Mouse (Mus musculus): ENCODE results near the gene Gucy1b2. TPM values are rescaled to one million over a fixed set of nuclear protein-coding genes. Genes with fewer than 3 reads are reported as not detected.

Gucy1b2 gene
- polyA plus RNA-seq, 1 experiment from 2014 or later: not detected

- ATAC-seq (replicated peaks; ENCODE audit: insufficient number of reproducible peaks, low FRiP score, low TSS enrichment): no peak
- Histone ChIP-seq H3K36me3 (ENCODE audit: control insufficient read depth, insufficient read depth, low read length) (no peaks in the 10 kb centered on the region), H3K27me3 (ENCODE audit: control insufficient read depth, insufficient read depth, low read length) (no peaks in the 10 kb centered on the region), H3K4me2 (no peak overlapping the region), H3K4me1 (ENCODE audit: control insufficient read depth, insufficient read depth, low read length) (no peaks in the 10 kb centered on the region), H3K27ac (ENCODE audit: low read depth, low read length) (no peak overlapping the region), H3K4me3 (ENCODE audit: low read depth, low read length) (no peak overlapping the region), H3K9ac (ENCODE audit: low read depth, low read length) (no peak overlapping the region), H3K9me3 (replicated peaks; ENCODE audit: control insufficient read depth, low read length) (no peaks in the 10 kb centered on the region)
- 86% methylated on average over 2 of the region's 2 CpGs for WGBS (ENCODE audit: insufficient replicate concordance)
These were observed 18.3 kb downstream of the Gucy1b2 start for GRCm38 (mm10) chr14:62437806-62438205.

GRCm38 (mm10) chr14:62425277-62425691, 30.8 kb downstream of the Gucy1b2 start:
- WGBS (ENCODE audit: insufficient replicate concordance): 75% methylated on average over 2 of the region's 2 CpGs
- Histone ChIP-seq H3K4me1 (ENCODE audit: control insufficient read depth, insufficient read depth, low read length) (no peaks in the 10 kb centered on the region), H3K9ac (ENCODE audit: low read depth, low read length) (no peak overlapping the region), H3K9me3 (replicated peaks; ENCODE audit: control insufficient read depth, low read length) (no peaks in the 10 kb centered on the region), H3K27ac (ENCODE audit: low read depth, low read length) (no peak overlapping the region), H3K4me3 (ENCODE audit: low read depth, low read length) (no peak overlapping the region), H3K4me2 (no peak overlapping the region), H3K36me3 (ENCODE audit: control insufficient read depth, insufficient read depth, low read length) (no peaks in the 10 kb centered on the region), H3K27me3 (ENCODE audit: control insufficient read depth, insufficient read depth, low read length) (no peaks in the 10 kb centered on the region)
- no peak for ATAC-seq (replicated peaks; ENCODE audit: insufficient number of reproducible peaks, low FRiP score, low TSS enrichment)

DNA sequence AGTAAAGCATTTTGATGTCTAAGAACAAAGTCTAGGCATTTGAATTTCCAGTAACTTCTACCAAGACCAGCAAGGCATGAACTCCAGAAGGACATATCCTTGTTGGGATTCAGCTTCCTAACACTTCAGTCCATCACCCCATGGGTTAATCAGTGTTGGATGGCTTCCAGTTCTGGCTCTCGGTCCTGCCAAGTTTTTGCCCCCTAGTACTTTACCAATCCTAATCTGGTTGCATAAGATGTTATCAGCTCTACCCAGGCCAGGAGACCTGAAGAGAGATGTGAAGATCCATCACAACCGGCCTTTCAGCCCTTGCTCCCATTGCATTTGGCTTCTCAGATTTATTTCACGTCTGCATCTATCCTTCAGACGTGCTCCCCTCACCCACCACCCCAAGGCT, 33.8 kb downstream of the Gucy1b2 start:
- Histone ChIP-seq H3K27me3 (ENCODE audit: control insufficient read depth, insufficient read depth, low read length) (no peaks in the 10 kb centered on the region), H3K4me1 (ENCODE audit: control insufficient read depth, insufficient read depth, low read length) (no peaks in the 10 kb centered on the region), H3K9ac (ENCODE audit: low read depth, low read length) (no peak overlapping the region), H3K27ac (ENCODE audit: low read depth, low read length) (no peak overlapping the region), H3K9me3 (replicated peaks; ENCODE audit: control insufficient read depth, low read length) (no peaks in the 10 kb centered on the region), H3K4me2 (no peak overlapping the region), H3K36me3 (ENCODE audit: control insufficient read depth, insufficient read depth, low read length) (no peaks in the 10 kb centered on the region), H3K4me3 (ENCODE audit: low read depth, low read length) (no peak overlapping the region)
- 60% methylated on average over 4 of the region's 4 CpGs for WGBS (ENCODE audit: insufficient replicate concordance)
- ATAC-seq (replicated peaks; ENCODE audit: insufficient number of reproducible peaks, low FRiP score, low TSS enrichment): no peak

DNA sequence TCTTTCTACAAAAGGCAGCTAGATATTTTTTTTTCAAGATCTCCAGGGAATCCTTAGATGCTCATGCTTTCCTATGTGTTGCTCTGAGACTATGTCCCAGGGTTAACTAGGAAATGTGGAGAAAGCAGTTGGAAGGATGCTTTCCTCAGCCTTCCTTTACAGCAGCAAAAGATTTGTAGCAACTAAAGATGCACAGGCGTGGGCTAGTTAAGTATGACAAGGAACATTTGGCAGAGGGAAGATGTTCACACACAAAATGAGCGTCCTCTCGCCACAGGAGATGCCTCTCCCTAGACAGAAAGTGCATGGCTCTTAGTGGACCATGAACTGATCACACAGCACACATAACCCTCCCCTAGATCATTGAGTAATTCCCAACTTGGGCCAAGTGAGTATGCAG, 38.6 kb downstream of the Gucy1b2 start:
- no peaks in the 10 kb centered on the region for H3K36me3 ChIP-seq (ENCODE audit: control insufficient read depth, insufficient read depth, low read length)
- H3K4me2 ChIP-seq: no peak overlapping the region
- no peak overlapping the region for H3K27ac ChIP-seq (ENCODE audit: low read depth, low read length)
- H3K9me3 ChIP-seq (replicated peaks; ENCODE audit: control insufficient read depth, low read length): no peaks in the 10 kb centered on the region
- H3K4me1 ChIP-seq (ENCODE audit: control insufficient read depth, insufficient read depth, low read length): peaks cover 8% of the 10 kb centered on the region
- H3K4me3 ChIP-seq (ENCODE audit: low read depth, low read length): no peak overlapping the region
- H3K9ac ChIP-seq (ENCODE audit: low read depth, low read length): no peak overlapping the region
- H3K27me3 ChIP-seq (ENCODE audit: control insufficient read depth, insufficient read depth, low read length): no peaks in the 10 kb centered on the region
- WGBS (ENCODE audit: insufficient replicate concordance): 77% methylated on average over 3 of the region's 3 CpGs
- ATAC-seq (replicated peaks; ENCODE audit: insufficient number of reproducible peaks, low FRiP score, low TSS enrichment): no peak

DNA sequence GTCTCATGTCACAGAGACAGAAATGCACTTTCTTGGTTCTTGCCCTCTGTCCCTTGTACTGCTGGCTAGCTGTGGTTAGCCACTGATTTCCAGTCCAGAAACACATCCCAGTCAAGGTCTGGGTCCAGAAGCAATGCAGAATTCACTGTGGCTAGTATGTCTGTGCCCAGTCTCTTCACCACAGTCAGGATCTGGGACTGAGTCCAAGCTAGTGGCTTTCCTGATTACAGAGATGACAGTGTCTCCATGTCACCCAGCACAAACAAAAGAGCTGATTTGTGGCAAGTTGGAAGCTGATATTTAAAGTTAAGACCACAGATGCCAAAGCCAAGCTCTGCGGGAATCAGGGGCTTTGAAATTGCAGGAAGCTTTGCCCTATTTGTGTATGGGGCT, 39.4 kb downstream of the Gucy1b2 start:
- ATAC-seq (replicated peaks; ENCODE audit: insufficient number of reproducible peaks, low FRiP score, low TSS enrichment): no peak
- Histone ChIP-seq H3K4me3 (ENCODE audit: low read depth, low read length) (no peak overlapping the region), H3K27ac (ENCODE audit: low read depth, low read length) (no peak overlapping the region), H3K9ac (ENCODE audit: low read depth, low read length) (no peak overlapping the region), H3K9me3 (replicated peaks; ENCODE audit: control insufficient read depth, low read length) (no peaks in the 10 kb centered on the region; the same call in 1 of the 2 replicates), H3K4me2 (no peak overlapping the region), H3K27me3 (ENCODE audit: control insufficient read depth, insufficient read depth, low read length) (no peaks in the 10 kb centered on the region), H3K36me3 (ENCODE audit: control insufficient read depth, insufficient read depth, low read length) (no peaks in the 10 kb centered on the region), H3K4me1 (ENCODE audit: control insufficient read depth, insufficient read depth, low read length) (peaks cover 8% of the 10 kb centered on the region)
- 30% methylated on average over 1 of the region's 1 CpGs for WGBS (ENCODE audit: insufficient replicate concordance)

- WGBS (ENCODE audit: insufficient replicate concordance): 71% methylated on average over 7 of the region's 7 CpGs
- ATAC-seq (replicated peaks; ENCODE audit: insufficient number of reproducible peaks, low FRiP score, low TSS enrichment): no peak
- no peak overlapping the region for H3K27ac ChIP-seq (ENCODE audit: low read depth, low read length)
These were observed 39.9 kb downstream of the Gucy1b2 start for GRCm38 (mm10) chr14:62416007-62416741.

DNA sequence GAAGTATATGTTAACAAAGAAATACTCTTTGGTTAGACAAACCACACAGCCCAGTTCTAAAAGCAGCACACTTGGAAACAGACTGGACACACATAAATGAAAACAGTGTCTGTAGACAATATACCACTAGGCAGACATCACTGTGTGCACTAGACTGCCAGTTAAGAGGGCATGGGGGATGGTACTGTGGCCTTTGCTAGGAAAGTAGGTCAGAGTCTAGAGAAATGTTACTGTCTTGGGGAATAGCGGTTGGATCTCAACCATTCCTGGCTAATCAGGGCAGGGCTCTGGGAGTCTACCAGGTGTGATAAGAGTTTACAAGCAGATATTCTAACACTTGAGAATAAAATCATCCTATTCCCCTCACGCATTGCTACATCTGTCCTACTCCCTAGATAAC, 60.7 kb downstream of the Gucy1b2 start:
- Histone ChIP-seq H3K4me1 (ENCODE audit: control insufficient read depth, insufficient read depth, low read length) (no peaks in the 10 kb centered on the region), H3K36me3 (ENCODE audit: control insufficient read depth, insufficient read depth, low read length) (no peaks in the 10 kb centered on the region), H3K9me3 (replicated peaks; ENCODE audit: control insufficient read depth, low read length) (no peaks in the 10 kb centered on the region), H3K27me3 (ENCODE audit: control insufficient read depth, insufficient read depth, low read length) (no peaks in the 10 kb centered on the region), H3K4me3 (ENCODE audit: low read depth, low read length) (no peak overlapping the region), H3K4me2 (no peak overlapping the region), H3K9ac (ENCODE audit: low read depth, low read length) (no peak overlapping the region), H3K27ac (ENCODE audit: low read depth, low read length) (no peak overlapping the region)
- 62% methylated on average over 2 of the region's 2 CpGs for WGBS (ENCODE audit: insufficient replicate concordance)
- no peak for ATAC-seq (replicated peaks; ENCODE audit: insufficient number of reproducible peaks, low FRiP score, low TSS enrichment)

More at GRCm38 (mm10) chr14:62416007-62416741, 39.9 kb downstream of the Gucy1b2 start:
- H3K27me3 ChIP-seq (ENCODE audit: control insufficient read depth, insufficient read depth, low read length): no peaks in the 10 kb centered on the region
- H3K4me1 ChIP-seq (ENCODE audit: control insufficient read depth, insufficient read depth, low read length): peaks cover 8% of the 10 kb centered on the region
- no peaks in the 10 kb centered on the region for H3K36me3 ChIP-seq (ENCODE audit: control insufficient read depth, insufficient read depth, low read length)
- H3K4me3 ChIP-seq (ENCODE audit: low read depth, low read length): no peak overlapping the region
- no peaks in the 10 kb centered on the region; the same call in 1 of the 2 replicates for H3K9me3 ChIP-seq (replicated peaks; ENCODE audit: control insufficient read depth, low read length)
- no peak overlapping the region for H3K9ac ChIP-seq (ENCODE audit: low read depth, low read length)
- no peak overlapping the region for H3K4me2 ChIP-seq

GRCm38 (mm10) chr14:62392754-62393153, 63.3 kb downstream of the Gucy1b2 start:
- H3K4me1 ChIP-seq (ENCODE audit: control insufficient read depth, insufficient read depth, low read length): no peaks in the 10 kb centered on the region; the same call in 1 of the 2 replicates
- H3K27ac ChIP-seq (ENCODE audit: low read depth, low read length): no peak overlapping the region
- no peaks in the 10 kb centered on the region for H3K27me3 ChIP-seq (ENCODE audit: control insufficient read depth, insufficient read depth, low read length)
- H3K36me3 ChIP-seq (ENCODE audit: control insufficient read depth, insufficient read depth, low read length): no peaks in the 10 kb centered on the region
- no peak overlapping the region for H3K9ac ChIP-seq (ENCODE audit: low read depth, low read length)
- no peak overlapping the region for H3K4me2 ChIP-seq
- no peaks in the 10 kb centered on the region for H3K9me3 ChIP-seq (replicated peaks; ENCODE audit: control insufficient read depth, low read length)
- WGBS (ENCODE audit: insufficient replicate concordance): 50% methylated on average over 4 of the region's 4 CpGs
- no peak overlapping the region for H3K4me3 ChIP-seq (ENCODE audit: low read depth, low read length)
- ATAC-seq (replicated peaks; ENCODE audit: insufficient number of reproducible peaks, low FRiP score, low TSS enrichment): no peak

Measured in heart, embryonic 11.5 days (tissue).